Mouse (Mus musculus) right cerebral cortex, adult 18-20 months (tissue): ENCODE measurements at regions not wholly inside any gene's neighbourhood (a gene's known extent, or its start where the extent isn't known, plus 50 kb on each side); places are given as distances from the start of the nearest gene placed in this dataset.

Source experiments
- DNase-seq: peaks from one replicate; pipeline ENCODE4 v3.0.0; 2022; ENCODE audit warnings: mixed read lengths

GRCm38 (mm10) chr14:76302322-76302991 lies 112.3 kb upstream of the Tsc22d1 start:
- DNase-seq, result no peak

- no peak for DNase-seq
These were observed 107.2 kb upstream of the Tsc22d1 start for GRCm38 (mm10) chr14:76307603-76308002.

GRCm38 (mm10) chr14:76308188-76308812 lies 106.5 kb upstream of the Tsc22d1 start:
- peak; percentile 17 for DNase-seq

GRCm38 (mm10) chr14:76309606-76310005 lies 105.2 kb upstream of the Tsc22d1 start:
- DNase-seq, result no peak

GRCm38 (mm10) chr14:76310278-76310677 lies 104.5 kb upstream of the Tsc22d1 start:
- DNase-seq, result peak; percentile 42

GRCm38 (mm10) chr14:76313424-76314190 lies 101.2 kb upstream of the Tsc22d1 start:
- no peak for DNase-seq

GRCm38 (mm10) chr14:76318438-76318837 lies 96.3 kb upstream of the Tsc22d1 start:
- peak; percentile 26 for DNase-seq

- no peak for DNase-seq
These were observed 90.5 kb upstream of the Tsc22d1 start for GRCm38 (mm10) chr14:76324246-76324645.

GRCm38 (mm10) chr14:76329983-76330382 lies 84.8 kb upstream of the Tsc22d1 start:
- DNase-seq, result no peak

- DNase-seq, result no peak
These were observed 83.0 kb upstream of the Tsc22d1 start for GRCm38 (mm10) chr14:76331497-76332335.

GRCm38 (mm10) chr14:76332336-76332703 lies 82.4 kb upstream of the Tsc22d1 start:
- no peak for DNase-seq

GRCm38 (mm10) chr14:76340789-76341188 lies 74.0 kb upstream of the Tsc22d1 start:
- no peak for DNase-seq

- no peak for DNase-seq
These were observed 73.5 kb upstream of the Tsc22d1 start for GRCm38 (mm10) chr14:76341226-76341625.

GRCm38 (mm10) chr14:76351856-76352255 lies 62.9 kb upstream of the Tsc22d1 start:
- DNase-seq, result no peak

GRCm38 (mm10) chr14:76356161-76356560 lies 58.6 kb upstream of the Tsc22d1 start:
- DNase-seq, result no peak

GRCm38 (mm10) chr14:76359837-76360410 lies 54.8 kb upstream of the Tsc22d1 start:
- no peak for DNase-seq

GRCm38 (mm10) chr14:76364034-76364433 lies 50.7 kb upstream of the Tsc22d1 start:
- DNase-seq, result no peak
